ENCODE assay signal across 8 mouse cellular contexts in the genomic region with DNA sequence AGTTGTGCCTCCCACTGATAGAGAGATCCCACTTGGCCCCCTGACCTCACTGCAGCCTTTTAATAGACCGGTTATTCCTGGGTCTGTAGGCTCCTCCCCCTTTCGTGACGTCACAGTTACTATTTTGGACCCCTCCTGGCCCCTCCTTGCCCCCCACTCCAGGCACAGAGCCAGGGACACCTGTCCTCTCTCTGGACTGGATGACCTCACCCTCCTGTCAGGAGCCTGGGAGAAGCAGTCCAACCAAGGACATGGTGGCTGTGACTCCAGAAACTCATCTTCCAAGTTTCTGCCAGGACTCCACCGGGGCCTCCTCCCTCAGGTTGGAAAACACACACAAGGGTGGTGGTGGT. TPM values are rescaled to one million over a fixed set of nuclear protein-coding genes. Genes with fewer than 3 reads are reported as not detected.
DNase-seq lines count a peak whose midpoint lies in the region; ATAC-seq lines count a peak whose summit lies in the region.

No protein-coding gene starts in this region.

- H3K4me2 ChIP-seq in kidney, embryonic 15.5 days = no peak overlapping the region
- H3K4me2 ChIP-seq in embryonic facial prominence, embryonic 12.5 days (replicated peaks) = no peak overlapping the region

- peaks cover 94% of the 10 kb centered on the region for H3K4me1 ChIP-seq in kidney, embryonic 15.5 days
- peaks cover 64% of the 10 kb centered on the region for H3K4me1 ChIP-seq in embryonic facial prominence, embryonic 12.5 days

- no peaks in the 10 kb centered on the region for H3K27me3 ChIP-seq in kidney, embryonic 15.5 days
- H3K27me3 ChIP-seq in embryonic facial prominence, embryonic 12.5 days = no peaks in the 10 kb centered on the region

- H3K36me3 ChIP-seq in kidney, embryonic 15.5 days = peaks cover 3% of the 10 kb centered on the region; the same call in 1 of the 2 replicates
- H3K36me3 ChIP-seq in embryonic facial prominence, embryonic 12.5 days = peaks cover 13% of the 10 kb centered on the region; the same call in 1 of the 2 replicates

- no peak overlapping the region for H3K4me3 ChIP-seq in kidney, embryonic 15.5 days (replicated peaks)
- no peak overlapping the region for H3K4me3 ChIP-seq in embryonic facial prominence, embryonic 12.5 days

- no peak overlapping the region for H3K9ac ChIP-seq in kidney, embryonic 15.5 days
- no peak overlapping the region for H3K9ac ChIP-seq in embryonic facial prominence, embryonic 12.5 days

- WGBS in kidney, embryonic 15.5 days = 65% methylated on average over 4 of the region's 4 CpGs
- WGBS in embryonic facial prominence, embryonic 12.5 days = 77% methylated on average over 4 of the region's 4 CpGs

- no peak overlapping the region for H3K27ac ChIP-seq in kidney, embryonic 15.5 days
- H3K27ac ChIP-seq in embryonic facial prominence, embryonic 12.5 days = peak overlapping the region; percentile 25; the same call in 1 of the 2 replicates

- intact Hi-C loops in heart, postnatal 25 days (cut with DNase I) = loop anchor here (5.0 kb wide), 1 partner anchor 212 kb away; the partner anchor contains the start of gene Grn

- no peak for ATAC-seq in kidney, embryonic 15.5 days (replicated peaks; ENCODE audit: low FRiP score)
- no peak for ATAC-seq in embryonic facial prominence, embryonic 12.5 days (ENCODE audit: insufficient number of reproducible peaks, insufficient read depth, low FRiP score, low TSS enrichment)

- no peaks in the 10 kb centered on the region for H3K9me3 ChIP-seq in kidney, embryonic 15.5 days (replicated peaks)
- H3K9me3 ChIP-seq in embryonic facial prominence, embryonic 12.5 days = no peaks in the 10 kb centered on the region

- DNase-seq in kidney, postnatal 25 days = peak; percentile 50 to 73
- peak; percentile 41 to 51 for DNase-seq in adrenal gland, adult 18-20 months (ENCODE audit: low spot score in 2 of 2)
- DNase-seq in heart, postnatal 25 days (ENCODE audit: low spot score) = peak; percentile 55
- DNase-seq in ovary, postnatal 14 days (ENCODE audit: low spot score) = no peak
- DNase-seq in thymus, postnatal 14 days = no peak
- DNase-seq in urinary bladder, postnatal 36 days (ENCODE audit: low spot score in 2 of 2) = no peak

RNA-seq across cellular contexts. Expression of gene Hdac5, which starts 10.0 kb away (rescaled TPM):
- polyA plus RNA-seq in kidney, embryonic 15.5 days (2015; fragmentation: Nextera tagmentation; extraction: Ambion mirVana) = 47.4 and 48.4 TPM in 2 replicates
- 100 to 1,000 TPM in 1 of 2 experiments, 10 to 100 TPM in 1; 79.1 to 115 TPM for total RNA-seq in adrenal gland, adult 18-20 months (2021)
- 70.0 and 80.0 TPM in 2 replicates for polyA plus RNA-seq in embryonic facial prominence, embryonic 12.5 days (2016; fragmentation: Nextera tagmentation; extraction: Ambion mirVana)
- total RNA-seq in heart, postnatal 25 days (2021) = 100 to 1,000 TPM; 129 to 136 TPM

RNA-seq across cellular contexts. Expression of gene BC030867, which starts 28.7 kb away (rescaled TPM):
- polyA plus RNA-seq in kidney, embryonic 15.5 days (2015; fragmentation: Nextera tagmentation; extraction: Ambion mirVana) = 18.1 and 22.2 TPM in 2 replicates
- total RNA-seq in adrenal gland, adult 18-20 months (2021) = under 1 TPM in 1 of 2 experiments, not detected in 1; 0.46 TPM
- polyA plus RNA-seq in embryonic facial prominence, embryonic 12.5 days (2016; fragmentation: Nextera tagmentation; extraction: Ambion mirVana) = 20.6 and 21.7 TPM in 2 replicates
- total RNA-seq in heart, postnatal 25 days (2021) = under 1 TPM; 0.10 to 0.39 TPM

RNA-seq across cellular contexts. Expression of gene G6pc3, which starts 30.6 kb away (rescaled TPM):
- 39.7 and 43.4 TPM in 2 replicates for polyA plus RNA-seq in kidney, embryonic 15.5 days (2015; fragmentation: Nextera tagmentation; extraction: Ambion mirVana)
- 100 to 1,000 TPM; 121 to 128 TPM for total RNA-seq in adrenal gland, adult 18-20 months (2021)
- 30.3 and 31.3 TPM in 2 replicates for polyA plus RNA-seq in embryonic facial prominence, embryonic 12.5 days (2016; fragmentation: Nextera tagmentation; extraction: Ambion mirVana)
- total RNA-seq in heart, postnatal 25 days (2021) = 10 to 100 TPM; 40.3 to 41.8 TPM

RNA-seq across cellular contexts. Expression of gene Lsm12, which starts 34.9 kb away (rescaled TPM):
- 122 and 135 TPM in 2 replicates for polyA plus RNA-seq in kidney, embryonic 15.5 days (2015; fragmentation: Nextera tagmentation; extraction: Ambion mirVana)
- 100 to 1,000 TPM in 1 of 2 experiments, 10 to 100 TPM in 1; 83.9 to 102 TPM for total RNA-seq in adrenal gland, adult 18-20 months (2021)
- polyA plus RNA-seq in embryonic facial prominence, embryonic 12.5 days (2016; fragmentation: Nextera tagmentation; extraction: Ambion mirVana) = 104 and 108 TPM in 2 replicates
- total RNA-seq in heart, postnatal 25 days (2021) = 10 to 100 TPM; 46.6 to 51.5 TPM

RNA-seq across cellular contexts. Expression of gene Asb16, which starts 48.6 kb away (rescaled TPM):
- polyA plus RNA-seq in kidney, embryonic 15.5 days (2015; fragmentation: Nextera tagmentation; extraction: Ambion mirVana) = 0.10 and 0.13 TPM in 2 replicates
- total RNA-seq in adrenal gland, adult 18-20 months (2021) = under 1 TPM; 0.30 to 0.61 TPM
- polyA plus RNA-seq in embryonic facial prominence, embryonic 12.5 days (2016; fragmentation: Nextera tagmentation; extraction: Ambion mirVana) = 0.10 and 0.18 TPM in 2 replicates
- total RNA-seq in heart, postnatal 25 days (2021) = under 1 TPM; 0.61 to 0.68 TPM

Comparison
In these comparisons a context has a peak if more than half of its experiments do, and no peak if none do; other contexts are left out.
1. DNase-seq: peak in kidney, postnatal 25 days (2 of 2), adrenal gland, adult 18-20 months (2 of 2) and heart, postnatal 25 days (single experiment); none in ovary, postnatal 14 days (single experiment), thymus, postnatal 14 days (single experiment) and urinary bladder, postnatal 36 days (0 of 2).